Mouse (Mus musculus) liver, adult 2 months (tissue): ENCODE results near the gene Ltbp2. TPM values are rescaled to one million over a fixed set of nuclear protein-coding genes. Genes with fewer than 3 reads are reported as not detected.

Experiments
- DNase-seq: peaks from one replicate; pipeline ENCODE4 v3.0.0-alpha.2; 2011; ENCODE audit warnings: low read depth, low spot score; ENCODE audit errors: extremely low read depth
- H3K27ac ChIP-seq: fragments of 200-500 bp; replicated peaks from 2 replicates; pipeline ENCODE4 v1.5.1; 2012; ENCODE audit warnings: low read depth, mild to moderate bottlenecking, control low read depth, inconsistent platforms, low read length; ENCODE audit not compliant: insufficient read depth
- H3K27me3 ChIP-seq: fragments of 200-500 bp; 2 replicates; pipeline ENCODE4 v1.6.1; 2012; ENCODE audit warnings: mild to moderate bottlenecking, moderate library complexity, low read length, inconsistent platforms; ENCODE audit not compliant: control insufficient read depth, insufficient read depth
- H3K36me3 ChIP-seq: fragments of 200-500 bp; 2 replicates; pipeline ENCODE4 v1.6.1; 2012; ENCODE audit warnings: low read length, inconsistent platforms; ENCODE audit not compliant: control insufficient read depth, insufficient read depth
- H3K4me1 ChIP-seq: fragments of 200-500 bp; 2 replicates; pipeline ENCODE4 v1.6.1; 2011; ENCODE audit warnings: low read length; ENCODE audit not compliant: control insufficient read depth, insufficient read depth
- H3K4me3 ChIP-seq: fragments of 200-500 bp; 2 replicates; pipeline ENCODE4 v1.5.1; 2011; ENCODE audit warnings: low read depth, mild to moderate bottlenecking, control low read depth, low read length, moderate library complexity; ENCODE audit not compliant: insufficient read depth
- H3K79me2 ChIP-seq: fragments of 200-500 bp; 2 replicates; pipeline ENCODE4 v1.6.1; 2012; ENCODE audit warnings: inconsistent platforms, mild to moderate bottlenecking, low read length, moderate library complexity; ENCODE audit not compliant: control insufficient read depth, insufficient read depth
- H3K9ac ChIP-seq: fragments of 200-500 bp; 2 replicates; pipeline ENCODE4 v1.6.1; 2012; ENCODE audit warnings: low read depth, mild to moderate bottlenecking, control low read depth, inconsistent platforms, low read length
- CTCF ChIP-seq: fragments of 200-500 bp; IDR thresholded peaks from 2 replicates; pipeline ENCODE4 v1.5.1; 2011; ENCODE audit warnings: low read depth, low read length, control low read depth
- POLR2A ChIP-seq: fragments of 200-500 bp; IDR thresholded peaks from 2 replicates; pipeline ENCODE4 v1.6.1; 2011; ENCODE audit warnings: low read length, control low read depth; ENCODE audit not compliant: insufficient read depth; ENCODE audit errors: extremely low read depth
- whole genome bisulfite sequencing: fragments of 180-500 bp; shearing (Covaris S2); methylation state at CpG from one replicate; pipeline ENCODE4 v1.1.7; 2018; 5-methylcytosine and 5-hydroxymethylcytosine counted together
- polyA plus RNA-seq: library from polyadenylated mRNA; depleted of rRNA; stranded (reverse); fragments of >200 nt; gene quantifications from 2 replicates; pipeline ENCODE4 v1.2.3, GENCODE M21; 2012
- total RNA-seq: library from RNA; depleted of rRNA; stranded (reverse); fragments of >200 nt; gene quantifications from 2 replicates; pipeline ENCODE4 v1.2.3, GENCODE M21; 2014

Gene Ltbp2
- total and polyA plus RNA-seq, 2 experiments: 0.65 to 1.7 TPM

DNA sequence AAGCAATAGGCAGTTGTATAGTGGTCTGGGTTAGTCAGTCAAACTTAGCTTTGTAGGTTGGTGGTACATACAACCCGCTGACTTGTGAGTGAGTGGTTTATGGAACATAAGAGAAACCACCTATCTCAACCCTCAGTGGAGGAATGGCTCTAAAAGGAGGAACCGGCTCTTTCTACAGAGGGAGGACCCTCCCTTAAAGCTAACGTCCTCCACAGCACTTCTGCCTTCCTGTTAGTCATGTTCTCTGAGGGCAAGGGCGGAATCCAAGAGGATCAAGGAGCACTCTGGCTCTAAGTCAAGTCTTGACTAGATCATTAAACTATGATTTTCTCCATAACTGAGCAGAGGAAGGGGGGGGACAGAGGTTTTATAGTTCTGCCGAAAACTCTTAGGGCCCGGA is 108.8 kb downstream of the Ltbp2 start:
- no peak for TF ChIP-seq POLR2A
- no peak for TF ChIP-seq CTCF
- Histone ChIP-seq H3K4me3 (no peak overlapping the region), H3K27ac (no peak overlapping the region), H3K79me2 (peaks cover 3% of the 10 kb centered on the region; the same call in 1 of the 2 replicates), H3K36me3 (peaks cover 11% of the 10 kb centered on the region; the same call in 1 of the 2 replicates), H3K9ac (no peak overlapping the region), H3K4me1 (peaks cover 6% of the 10 kb centered on the region), H3K27me3 (no peaks in the 10 kb centered on the region)
- DNase-seq: no peak
- 85% methylated on average over 6 of the region's 6 CpGs for WGBS

DNA sequence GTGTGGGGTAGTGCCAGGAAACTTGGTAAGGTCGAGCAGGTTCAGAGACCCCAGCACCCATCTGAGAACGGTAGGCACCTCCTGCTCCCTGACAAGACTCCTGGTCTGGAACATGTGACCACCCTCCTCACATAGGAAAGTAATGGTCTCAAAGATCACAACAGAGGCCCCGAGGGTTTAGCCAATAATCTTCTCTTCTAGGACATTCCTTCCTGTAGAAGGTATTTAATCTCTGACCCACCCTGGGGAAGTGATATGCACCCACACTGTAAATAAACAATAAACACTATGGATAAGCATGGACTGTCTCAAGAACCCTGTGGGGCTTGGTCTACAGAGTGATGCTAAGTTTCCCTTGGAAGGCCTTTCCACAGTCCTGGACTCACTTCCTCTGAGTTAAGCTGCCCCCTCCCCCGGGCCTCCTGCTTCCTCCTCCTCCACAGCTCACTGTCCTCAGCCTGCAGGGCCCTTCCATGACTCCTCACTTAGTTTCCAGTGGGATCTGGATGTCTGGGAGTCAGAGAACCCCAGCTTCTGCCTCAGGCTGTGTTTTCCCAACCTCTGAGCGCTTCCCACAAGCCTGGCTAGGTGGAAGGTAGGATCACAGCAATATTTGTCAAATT is 110.1 kb downstream of the Ltbp2 start:
- no peak overlapping the region for H3K9ac ChIP-seq
- no peak overlapping the region for H3K4me3 ChIP-seq
- no peak for TF ChIP-seq POLR2A
- TF ChIP-seq CTCF: no peak
- peaks cover 3% of the 10 kb centered on the region; the same call in 1 of the 2 replicates for H3K79me2 ChIP-seq
- no peak for DNase-seq
- H3K27me3 ChIP-seq: no peaks in the 10 kb centered on the region
- WGBS: 79% methylated on average over 5 of the region's 5 CpGs
- H3K4me1 ChIP-seq: peaks cover 4% of the 10 kb centered on the region
- H3K27ac ChIP-seq: no peak overlapping the region
- peaks cover 11% of the 10 kb centered on the region; the same call in 1 of the 2 replicates for H3K36me3 ChIP-seq

DNA sequence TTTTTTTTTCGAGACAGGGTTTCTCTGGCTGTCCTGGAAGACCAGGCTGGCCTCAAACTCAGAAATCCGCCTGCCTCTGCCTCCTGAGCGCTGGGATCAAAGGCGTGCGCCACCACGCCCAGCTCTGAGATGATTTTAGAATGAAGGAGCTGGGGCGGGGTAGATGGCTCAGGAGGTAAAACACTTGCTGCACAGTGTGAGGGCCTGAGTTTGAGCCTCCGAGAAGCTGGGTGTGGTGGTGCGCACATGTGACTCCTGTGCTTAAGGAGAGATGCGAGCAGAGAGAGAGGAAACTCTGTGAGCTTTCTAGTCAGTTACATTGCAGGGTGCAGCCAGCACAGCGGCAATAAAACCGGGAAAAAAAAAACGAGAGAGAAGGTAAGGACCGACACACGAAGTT is 110.8 kb downstream of the Ltbp2 start:
- H3K4me3 ChIP-seq: no peak overlapping the region
- H3K27ac ChIP-seq: no peak overlapping the region

GRCm38 (mm10) chr12:84764756-84765155 is 111.6 kb downstream of the Ltbp2 start:
- DNase-seq: no peak
- Histone ChIP-seq H3K79me2 (no peaks in the 10 kb centered on the region), H3K9ac (no peak overlapping the region), H3K4me3 (no peak overlapping the region), H3K4me1 (peaks cover 4% of the 10 kb centered on the region), H3K27me3 (no peaks in the 10 kb centered on the region), H3K36me3 (peaks cover 17% of the 10 kb centered on the region; the same call in 1 of the 2 replicates), H3K27ac (no peak overlapping the region)
- no peak for TF ChIP-seq CTCF
- no peak for TF ChIP-seq POLR2A
- 91% methylated on average over 7 of the region's 7 CpGs for WGBS

More for the DNA sequence above, 110.8 kb downstream of the Ltbp2 start:
- H3K27me3 ChIP-seq: no peaks in the 10 kb centered on the region
- 92% methylated on average over 15 of the region's 15 CpGs for WGBS
- TF ChIP-seq POLR2A (no peak), CTCF (no peak)
- peaks cover 11% of the 10 kb centered on the region; the same call in 1 of the 2 replicates for H3K36me3 ChIP-seq
- peaks cover 4% of the 10 kb centered on the region for H3K4me1 ChIP-seq
- H3K9ac ChIP-seq: no peak overlapping the region
- H3K79me2 ChIP-seq: no peaks in the 10 kb centered on the region
- DNase-seq: no peak

GRCm38 (mm10) chr12:84763577-84764218 is 112.6 kb downstream of the Ltbp2 start:
- Histone ChIP-seq H3K27me3 (no peaks in the 10 kb centered on the region), H3K79me2 (no peaks in the 10 kb centered on the region), H3K27ac (no peak overlapping the region), H3K4me3 (no peak overlapping the region), H3K9ac (no peak overlapping the region), H3K4me1 (peaks cover 4% of the 10 kb centered on the region), H3K36me3 (peaks cover 19% of the 10 kb centered on the region; the same call in 1 of the 2 replicates)
- TF ChIP-seq CTCF: no peak
- TF ChIP-seq POLR2A: no peak
- 86% methylated on average over 13 of the region's 13 CpGs for WGBS
- DNase-seq: no peak

DNA sequence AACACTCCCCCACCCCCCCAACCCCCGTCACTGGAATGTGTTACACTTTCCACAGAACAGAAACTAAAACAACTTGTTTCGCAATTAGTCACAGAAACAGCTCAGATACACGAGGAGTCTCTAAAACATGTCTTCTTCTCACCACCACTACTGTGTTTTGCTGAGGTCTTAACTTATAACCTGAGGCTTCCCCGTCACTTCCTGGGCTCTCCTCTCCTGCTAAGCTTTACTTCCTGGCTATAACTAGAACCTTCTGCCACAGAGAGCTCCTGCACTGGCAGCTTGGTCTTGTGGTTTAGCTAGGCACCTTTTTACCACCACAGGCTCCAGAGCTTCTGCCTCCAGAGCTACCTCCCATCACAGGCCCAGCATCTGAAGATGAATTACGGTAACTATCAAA is 113.8 kb downstream of the Ltbp2 start:
- peak; percentile 39 for DNase-seq
- Histone ChIP-seq H3K4me3 (no peak overlapping the region), H3K27ac (peak overlapping the region; percentile 20; the same call in 1 of the 2 replicates), H3K9ac (no peak overlapping the region), H3K79me2 (no peaks in the 10 kb centered on the region), H3K27me3 (no peaks in the 10 kb centered on the region), H3K4me1 (peaks cover 4% of the 10 kb centered on the region), H3K36me3 (peaks cover 21% of the 10 kb centered on the region; the same call in 1 of the 2 replicates)
- TF ChIP-seq POLR2A (no peak), CTCF (no peak)
- 59% methylated on average over 5 of the region's 5 CpGs for WGBS
